Mouse (Mus musculus) lung, embryonic 15.5 days (tissue): ENCODE data around the gene Gp5. TPM values are rescaled to one million over a fixed set of nuclear protein-coding genes. Genes with fewer than 3 reads are reported as not detected.
A peak's percentile ranks its signal among the peaks of the same experiment; 100 is the strongest.

Source experiments
- ATAC-seq: fragments of 200-750 bp; cut with Nextera tagmentation; 2 replicates; pipeline ENCODE4 v1.8.0; 2017; ENCODE audit warnings: moderate number of reproducible peaks, borderline replicate concordance; ENCODE audit not compliant: low FRiP score, low TSS enrichment; ENCODE audit errors: extremely low read depth
- H3K27ac ChIP-seq: fragments of 300-500 bp; sonication (generic); 2 replicates; pipeline ENCODE4 v1.5.1; 2015; ENCODE audit warnings: moderate library complexity, mild to moderate bottlenecking, inconsistent platforms
- H3K27me3 ChIP-seq: fragments of 300-500 bp; sonication (generic); 2 replicates; pipeline ENCODE4 v1.6.1; 2015; ENCODE audit warnings: inconsistent platforms
- H3K36me3 ChIP-seq: fragments of 300-500 bp; sonication (generic); 2 replicates; pipeline ENCODE4 v1.6.1; 2015; ENCODE audit warnings: inconsistent platforms
- H3K4me1 ChIP-seq: fragments of 300-500 bp; sonication (generic); 2 replicates; pipeline ENCODE4 v1.6.1; 2015; ENCODE audit warnings: inconsistent platforms
- H3K4me2 ChIP-seq: fragments of 300-500 bp; sonication (generic); 2 replicates; pipeline ENCODE4 v1.6.1; 2015; ENCODE audit warnings: inconsistent platforms, mild to moderate bottlenecking, moderate library complexity
- H3K4me3 ChIP-seq: fragments of 300-500 bp; sonication (generic); 2 replicates; pipeline ENCODE4 v1.5.1; 2015; ENCODE audit warnings: mild to moderate bottlenecking, inconsistent platforms
- H3K9ac ChIP-seq: fragments of 300-500 bp; sonication (generic); 2 replicates; pipeline ENCODE4 v1.6.1; 2015; ENCODE audit warnings: inconsistent platforms
- H3K9me3 ChIP-seq: fragments of 300-500 bp; sonication (generic); 2 replicates; pipeline ENCODE4 v1.6.1; 2016; ENCODE audit warnings: inconsistent platforms
- WGBS: fragments of 180-500 bp; shearing (Covaris S2); methylation state at CpG from one replicate; pipeline ENCODE4 v1.1.7; 2015; 5-methylcytosine and 5-hydroxymethylcytosine counted together
- polyA plus RNA-seq: library from polyadenylated mRNA; unstranded; fragments of >200 nt; fragmentation: Nextera tagmentation; extraction: Ambion mirVana; gene quantifications from 2 replicates; pipeline ENCODE4 v1.2.1, GENCODE M21; 2015

Gp5 gene
- polyA plus RNA-seq, 1 experiment from 2014 or later: 2.5 TPM

- H3K4me1 ChIP-seq: peaks cover 14% of the 10 kb centered on the region
- no peak overlapping the region for H3K4me2 ChIP-seq
- H3K36me3 ChIP-seq: no peaks in the 10 kb centered on the region
- peaks cover 3% of the 10 kb centered on the region; the same call in 1 of the 2 replicates for H3K27me3 ChIP-seq
- WGBS: 49% methylated on average over 15 of the region's 15 CpGs
- H3K9ac ChIP-seq: no peak overlapping the region
- no peak overlapping the region for H3K27ac ChIP-seq
- no peaks in the 10 kb centered on the region for H3K9me3 ChIP-seq
- no peak overlapping the region for H3K4me3 ChIP-seq
- peak; percentile 54 for ATAC-seq
These were observed 34.8 kb downstream of the Gp5 start for GRCm38 (mm10) chr16:30275558-30276340.

- Histone ChIP-seq H3K36me3 (no peaks in the 10 kb centered on the region), H3K9me3 (no peaks in the 10 kb centered on the region), H3K27ac (no peak overlapping the region), H3K9ac (no peak overlapping the region), H3K4me2 (no peak overlapping the region), H3K4me1 (peaks cover 11% of the 10 kb centered on the region), H3K4me3 (no peak overlapping the region), H3K27me3 (no peaks in the 10 kb centered on the region)
- ATAC-seq: no peak
- 89% methylated on average over 8 of the region's 8 CpGs for WGBS
These were observed 37.5 kb downstream of the Gp5 start for GRCm38 (mm10) chr16:30273065-30273464.

- H3K27ac ChIP-seq: no peak overlapping the region
These were observed 38.5 kb downstream of the Gp5 start for GRCm38 (mm10) chr16:30271941-30272595.

GRCm38 (mm10) chr16:30271223-30271761 lies 39.3 kb downstream of the Gp5 start:
- peaks cover 11% of the 10 kb centered on the region for H3K4me1 ChIP-seq
- no peaks in the 10 kb centered on the region for H3K36me3 ChIP-seq
- H3K27me3 ChIP-seq: no peaks in the 10 kb centered on the region
- no peak overlapping the region for H3K4me3 ChIP-seq
- no peak overlapping the region for H3K9ac ChIP-seq
- no peaks in the 10 kb centered on the region for H3K9me3 ChIP-seq
- no peak overlapping the region for H3K27ac ChIP-seq
- no peak overlapping the region for H3K4me2 ChIP-seq
- 52% methylated on average over 8 of the region's 8 CpGs for WGBS
- ATAC-seq: no peak

More at GRCm38 (mm10) chr16:30271941-30272595, 38.5 kb downstream of the Gp5 start:
- 52% methylated on average over 6 of the region's 6 CpGs for WGBS
- Histone ChIP-seq H3K4me2 (no peak overlapping the region), H3K36me3 (no peaks in the 10 kb centered on the region), H3K4me3 (no peak overlapping the region), H3K27me3 (no peaks in the 10 kb centered on the region), H3K4me1 (peaks cover 11% of the 10 kb centered on the region), H3K9ac (no peak overlapping the region), H3K9me3 (no peaks in the 10 kb centered on the region)
- no peak for ATAC-seq

GRCm38 (mm10) chr16:30267359-30267758 lies 43.2 kb downstream of the Gp5 start, which contains the start of gene Cpn2:
TSS of gene Cpn2 (minus strand) at chr16:30267499.
- WGBS: 63% methylated on average over 5 of the region's 5 CpGs

GRCm38 (mm10) chr16:30266561-30266960 lies 44.0 kb downstream of the Gp5 start:
- H3K27me3 ChIP-seq: no peaks in the 10 kb centered on the region
- H3K4me1 ChIP-seq: no peaks in the 10 kb centered on the region
- 80% methylated on average over 5 of the region's 5 CpGs for WGBS
- no peak overlapping the region for H3K4me2 ChIP-seq
- no peak for ATAC-seq
- no peaks in the 10 kb centered on the region for H3K9me3 ChIP-seq
- H3K4me3 ChIP-seq: no peak overlapping the region
- H3K27ac ChIP-seq: no peak overlapping the region
- no peak overlapping the region for H3K9ac ChIP-seq
- no peaks in the 10 kb centered on the region for H3K36me3 ChIP-seq

More at GRCm38 (mm10) chr16:30267359-30267758, 43.2 kb downstream of the Gp5 start, which contains the start of gene Cpn2:
- Histone ChIP-seq H3K4me1 (no peaks in the 10 kb centered on the region), H3K27me3 (no peaks in the 10 kb centered on the region), H3K36me3 (no peaks in the 10 kb centered on the region), H3K4me2 (no peak within 1 kb of the TSS), H3K9ac (no peak within 1 kb of the TSS), H3K4me3 (no peak within 1 kb of the TSS), H3K9me3 (no peaks in the 10 kb centered on the region), H3K27ac (no peak within 1 kb of the TSS)
- no peak for ATAC-seq

- H3K9ac ChIP-seq: no peak overlapping the region
- no peaks in the 10 kb centered on the region for H3K36me3 ChIP-seq
- H3K4me3 ChIP-seq: no peak overlapping the region
- no peak for ATAC-seq
- WGBS: 51% methylated on average over 4 of the region's 4 CpGs
- H3K27me3 ChIP-seq: no peaks in the 10 kb centered on the region
- no peak overlapping the region for H3K4me2 ChIP-seq
- H3K9me3 ChIP-seq: no peaks in the 10 kb centered on the region
- no peaks in the 10 kb centered on the region for H3K4me1 ChIP-seq
- H3K27ac ChIP-seq: no peak overlapping the region
These were observed 45.0 kb downstream of the Gp5 start for GRCm38 (mm10) chr16:30265611-30266010.

- H3K4me1 ChIP-seq: no peaks in the 10 kb centered on the region
- H3K4me3 ChIP-seq: no peak overlapping the region
- H3K9me3 ChIP-seq: no peaks in the 10 kb centered on the region
- no peaks in the 10 kb centered on the region for H3K36me3 ChIP-seq
- WGBS: 59% methylated on average over 4 of the region's 4 CpGs
- no peak for ATAC-seq
- no peak overlapping the region for H3K4me2 ChIP-seq
- no peaks in the 10 kb centered on the region for H3K27me3 ChIP-seq
- H3K27ac ChIP-seq: no peak overlapping the region
- no peak overlapping the region for H3K9ac ChIP-seq
These were observed 47.4 kb downstream of the Gp5 start for GRCm38 (mm10) chr16:30263156-30263555.

GRCm38 (mm10) chr16:30262664-30263063 lies 47.9 kb downstream of the Gp5 start:
- no peaks in the 10 kb centered on the region for H3K36me3 ChIP-seq
- no peaks in the 10 kb centered on the region for H3K27me3 ChIP-seq
- no peak overlapping the region for H3K9ac ChIP-seq
- no peaks in the 10 kb centered on the region for H3K9me3 ChIP-seq
- H3K27ac ChIP-seq: no peak overlapping the region
- no peak overlapping the region for H3K4me3 ChIP-seq
- H3K4me2 ChIP-seq: no peak overlapping the region
- WGBS: 0% methylated on average over 2 of the region's 2 CpGs
- no peaks in the 10 kb centered on the region for H3K4me1 ChIP-seq
- no peak for ATAC-seq

GRCm38 (mm10) chr16:30262157-30262556 lies 48.4 kb downstream of the Gp5 start:
- H3K4me2 ChIP-seq: no peak overlapping the region
- no peak overlapping the region for H3K27ac ChIP-seq
- no peak overlapping the region for H3K9ac ChIP-seq
- ATAC-seq: no peak
- H3K36me3 ChIP-seq: no peaks in the 10 kb centered on the region
- WGBS: 86% methylated on average over 10 of the region's 10 CpGs
- no peaks in the 10 kb centered on the region for H3K4me1 ChIP-seq
- H3K27me3 ChIP-seq: no peaks in the 10 kb centered on the region
- no peaks in the 10 kb centered on the region for H3K9me3 ChIP-seq
- H3K4me3 ChIP-seq: no peak overlapping the region

- no peak for ATAC-seq
- no peak overlapping the region for H3K27ac ChIP-seq
- H3K9ac ChIP-seq: no peak overlapping the region
- WGBS: 83% methylated on average over 9 of the region's 9 CpGs
- no peaks in the 10 kb centered on the region for H3K27me3 ChIP-seq
- H3K4me2 ChIP-seq: no peak overlapping the region
- no peak overlapping the region for H3K4me3 ChIP-seq
- H3K36me3 ChIP-seq: no peaks in the 10 kb centered on the region
- no peaks in the 10 kb centered on the region for H3K9me3 ChIP-seq
- no peaks in the 10 kb centered on the region for H3K4me1 ChIP-seq
These were observed 49.2 kb downstream of the Gp5 start for GRCm38 (mm10) chr16:30261341-30261740.
